Mouse (Mus musculus): ENCODE measurements around the gene Msi1.

- no peak for TF ChIP-seq EP300 (IDR thresholded peaks at IDR 0.05; ENCODE audit: low read depth)
- TF ChIP-seq CTCF (IDR thresholded peaks at IDR 0.05; ENCODE audit: low read depth) = no peak
Observed at GRCm38 (mm10) chr5:115480101-115480500, 50.7 kb downstream of the Msi1 start.
